Mouse (Mus musculus) ovary, postnatal 14 days (tissue): ENCODE measurements around the gene Usp30.

Experiments used
- DNase-seq: peaks from one replicate; pipeline ENCODE4 v3.0.0; 2022; ENCODE audit warnings: low spot score

The Usp30 gene

GRCm38 (mm10) chr5:114157236-114157635 lies 92.0 kb downstream of the Usp30 start:
- no peak for DNase-seq

GRCm38 (mm10) chr5:114161424-114161823 lies 96.2 kb downstream of the Usp30 start:
- no peak for DNase-seq

- no peak for DNase-seq
These were observed 97.0 kb downstream of the Usp30 start for GRCm38 (mm10) chr5:114162106-114162815.

GRCm38 (mm10) chr5:114163117-114163696 lies 97.9 kb downstream of the Usp30 start:
- DNase-seq, result no peak

- DNase-seq, result no peak
These were observed 105.1 kb downstream of the Usp30 start for GRCm38 (mm10) chr5:114170345-114170744.

- no peak for DNase-seq
These were observed 107.7 kb downstream of the Usp30 start for GRCm38 (mm10) chr5:114172936-114173335.

- no peak for DNase-seq
These were observed 108.2 kb downstream of the Usp30 start for GRCm38 (mm10) chr5:114173458-114173857.

- DNase-seq, result no peak
These were observed 108.8 kb downstream of the Usp30 start for GRCm38 (mm10) chr5:114173877-114174581.
